Mouse (Mus musculus) kidney, embryonic 15.5 days (tissue): Measurements from ENCODE around the gene Dpt. TPM values are rescaled to one million over a fixed set of nuclear protein-coding genes. Genes with fewer than 3 reads are reported as not detected.
"Not testable (repeated sequence)": the region's sequence is repeated elsewhere in the genome, so short reads cannot be mapped to it uniquely, and the experiment has no call there.

Experiments
- ATAC-seq: fragments of 200-750 bp; cut with Nextera tagmentation; replicated peaks from 2 replicates; pipeline ENCODE4 v1.8.0; 2017; ENCODE audit warnings: moderate TSS enrichment; ENCODE audit not compliant: low FRiP score
- H3K27ac ChIP-seq: fragments of 300-500 bp; sonication (generic); 2 replicates; pipeline ENCODE4 v1.5.1; 2015; ENCODE audit warnings: mild to moderate bottlenecking, inconsistent platforms
- H3K27me3 ChIP-seq: fragments of 300-500 bp; sonication (generic); 2 replicates; pipeline ENCODE4 v1.6.1; 2015; ENCODE audit warnings: inconsistent platforms
- H3K36me3 ChIP-seq: fragments of 300-500 bp; sonication (generic); 2 replicates; pipeline ENCODE4 v1.6.1; 2015; ENCODE audit warnings: inconsistent platforms
- H3K4me1 ChIP-seq: fragments of 300-500 bp; sonication (generic); 2 replicates; pipeline ENCODE4 v1.6.1; 2015; ENCODE audit warnings: inconsistent platforms
- H3K4me2 ChIP-seq: fragments of 300-500 bp; sonication (generic); 2 replicates; pipeline ENCODE4 v1.6.1; 2015; ENCODE audit warnings: moderate library complexity, mild to moderate bottlenecking, inconsistent platforms
- H3K4me3 ChIP-seq: fragments of 300-500 bp; sonication (generic); replicated peaks from 2 replicates; pipeline ENCODE4 v1.5.1; 2015; ENCODE audit warnings: mild to moderate bottlenecking, inconsistent platforms
- H3K9ac ChIP-seq: fragments of 300-500 bp; sonication (generic); 2 replicates; pipeline ENCODE4 v1.6.1; 2015; ENCODE audit warnings: mild to moderate bottlenecking, inconsistent platforms
- H3K9me3 ChIP-seq: fragments of 300-500 bp; sonication (generic); replicated peaks from 2 replicates; pipeline ENCODE4 v1.6.1; 2016; ENCODE audit warnings: inconsistent platforms
- WGBS: fragments of 180-500 bp; shearing (Covaris S2); methylation state at CpG from one replicate; pipeline ENCODE4 v1.1.7; 2015; ENCODE audit warnings: mixed read lengths; 5-methylcytosine and 5-hydroxymethylcytosine counted together
- polyA plus RNA-seq: library from polyadenylated mRNA; unstranded; fragments of >200 nt; fragmentation: Nextera tagmentation; extraction: Ambion mirVana; gene quantifications from 2 replicates; pipeline ENCODE4 v1.2.1, GENCODE M21; 2015

The Dpt gene
- polyA plus RNA-seq: 3.9 and 6.0 TPM in 2 replicates

GRCm38 (mm10) chr1:164796471-164796870 is at the start of gene Dpt:
Dpt (plus strand) TSS chr1:164796644.
- no peak within 1 kb of the TSS for H3K4me2 ChIP-seq

GRCm38 (mm10) chr1:164753736-164754135 is 42.7 kb upstream of the Dpt start:
- H3K4me1 ChIP-seq: no peaks in the 10 kb centered on the region
- H3K36me3 ChIP-seq: no peaks in the 10 kb centered on the region
- no peaks in the 10 kb centered on the region for H3K9me3 ChIP-seq
- no peak overlapping the region for H3K4me2 ChIP-seq
- no peak overlapping the region for H3K27ac ChIP-seq
- WGBS: 97% methylated on average over 4 of the region's 4 CpGs
- ATAC-seq: no peak
- no peaks in the 10 kb centered on the region for H3K27me3 ChIP-seq
- H3K9ac ChIP-seq: no peak overlapping the region
- H3K4me3 ChIP-seq: no peak overlapping the region

More at GRCm38 (mm10) chr1:164796471-164796870, at the start of gene Dpt:
- H3K4me3 ChIP-seq: no peak within 1 kb of the TSS
- no peak within 1 kb of the TSS for H3K9ac ChIP-seq
- WGBS: 79% methylated on average over 8 of the region's 8 CpGs
- 0 out of 2 replicates have a peak, but pooled peaks cover 4% of the 10 kb centered on the region for H3K4me1 ChIP-seq
- no peaks in the 10 kb centered on the region for H3K9me3 ChIP-seq
- no peaks in the 10 kb centered on the region for H3K27me3 ChIP-seq
- no peak within 1 kb of the TSS for H3K27ac ChIP-seq
- ATAC-seq: no peak
- H3K36me3 ChIP-seq: no peaks in the 10 kb centered on the region

GRCm38 (mm10) chr1:164755671-164756070 is 40.8 kb upstream of the Dpt start:
- no peak for ATAC-seq
- Histone ChIP-seq H3K9ac (no peak overlapping the region), H3K27ac (no peak overlapping the region), H3K4me2 (no peak overlapping the region), H3K4me1 (no peaks in the 10 kb centered on the region), H3K36me3 (no peaks in the 10 kb centered on the region), H3K27me3 (no peaks in the 10 kb centered on the region), H3K4me3 (no peak overlapping the region), H3K9me3 (no peaks in the 10 kb centered on the region)
- 85% methylated on average over 3 of the region's 3 CpGs for WGBS

- Histone ChIP-seq H3K36me3 (no peaks in the 10 kb centered on the region), H3K27me3 (no peaks in the 10 kb centered on the region), H3K27ac (no peak overlapping the region), H3K9me3 (no peaks in the 10 kb centered on the region), H3K4me2 (no peak overlapping the region), H3K4me3 (no peak overlapping the region), H3K9ac (no peak overlapping the region), H3K4me1 (no peaks in the 10 kb centered on the region)
- WGBS: 60% methylated on average over 2 of the region's 2 CpGs
- ATAC-seq: no peak
Measured at GRCm38 (mm10) chr1:164756951-164757350, 39.5 kb upstream of the Dpt start.

- Histone ChIP-seq H3K9me3 (no peaks in the 10 kb centered on the region), H3K4me1 (no peaks in the 10 kb centered on the region), H3K4me2 (no peak overlapping the region), H3K4me3 (no peak overlapping the region), H3K9ac (no peak overlapping the region), H3K36me3 (no peaks in the 10 kb centered on the region), H3K27me3 (no peaks in the 10 kb centered on the region), H3K27ac (no peak overlapping the region)
- WGBS: 70% methylated on average over 2 of the region's 2 CpGs
- no peak for ATAC-seq
Measured at GRCm38 (mm10) chr1:164758401-164758800, 38.0 kb upstream of the Dpt start.

GRCm38 (mm10) chr1:164762276-164762675 is 34.2 kb upstream of the Dpt start:
- 59% methylated on average over 2 of the region's 2 CpGs for WGBS

GRCm38 (mm10) chr1:164766646-164767045 is 29.8 kb upstream of the Dpt start:
- 80% methylated on average over 3 of the region's 3 CpGs for WGBS
- Histone ChIP-seq H3K27ac (no peak overlapping the region), H3K4me3 (no peak overlapping the region), H3K27me3 (no peaks in the 10 kb centered on the region), H3K9ac (no peak overlapping the region), H3K4me2 (no peak overlapping the region), H3K36me3 (no peaks in the 10 kb centered on the region), H3K4me1 (no peaks in the 10 kb centered on the region), H3K9me3 (no peaks in the 10 kb centered on the region)
- ATAC-seq: no peak

More at GRCm38 (mm10) chr1:164762276-164762675, 34.2 kb upstream of the Dpt start:
- Histone ChIP-seq H3K9me3 (no peaks in the 10 kb centered on the region), H3K4me3 (no peak overlapping the region), H3K4me1 (no peaks in the 10 kb centered on the region), H3K4me2 (no peak overlapping the region), H3K27me3 (no peaks in the 10 kb centered on the region), H3K9ac (no peak overlapping the region), H3K27ac (no peak overlapping the region), H3K36me3 (no peaks in the 10 kb centered on the region)
- ATAC-seq: no peak

- H3K27me3 ChIP-seq: no peaks in the 10 kb centered on the region
- no peaks in the 10 kb centered on the region for H3K9me3 ChIP-seq
- no peak for ATAC-seq
- H3K4me3 ChIP-seq: no peak overlapping the region
- H3K27ac ChIP-seq: no peak overlapping the region
- no peak overlapping the region for H3K4me2 ChIP-seq
- WGBS: 75% methylated on average over 7 of the region's 7 CpGs
- H3K9ac ChIP-seq: no peak overlapping the region
- H3K36me3 ChIP-seq: no peaks in the 10 kb centered on the region
- H3K4me1 ChIP-seq: no peaks in the 10 kb centered on the region
Measured at GRCm38 (mm10) chr1:164770611-164771010, 25.8 kb upstream of the Dpt start.

- Histone ChIP-seq H3K4me1 (no peaks in the 10 kb centered on the region), H3K4me2 (no peak overlapping the region), H3K9ac (no peak overlapping the region), H3K36me3 (no peaks in the 10 kb centered on the region), H3K4me3 (no peak overlapping the region), H3K27ac (no peak overlapping the region), H3K9me3 (no peaks in the 10 kb centered on the region), H3K27me3 (no peaks in the 10 kb centered on the region)
- 44% methylated on average over 7 of the region's 7 CpGs for WGBS
- no peak for ATAC-seq
Measured at GRCm38 (mm10) chr1:164780851-164781510, 15.5 kb upstream of the Dpt start.

GRCm38 (mm10) chr1:164786165-164786564 is 10.3 kb upstream of the Dpt start:
- Histone ChIP-seq H3K36me3 (no peaks in the 10 kb centered on the region), H3K27me3 (no peaks in the 10 kb centered on the region), H3K9ac (no peak overlapping the region), H3K4me1 (no peaks in the 10 kb centered on the region), H3K9me3 (no peaks in the 10 kb centered on the region), H3K4me2 (no peak overlapping the region), H3K27ac (no peak overlapping the region), H3K4me3 (no peak overlapping the region)
- 92% methylated on average over 5 of the region's 5 CpGs for WGBS
- ATAC-seq: no peak

- Histone ChIP-seq H3K36me3 (no peaks in the 10 kb centered on the region), H3K27ac (no peak overlapping the region), H3K27me3 (no peaks in the 10 kb centered on the region), H3K4me2 (no peak overlapping the region), H3K4me3 (no peak overlapping the region), H3K4me1 (no peaks in the 10 kb centered on the region), H3K9me3 (no peaks in the 10 kb centered on the region), H3K9ac (no peak overlapping the region)
- WGBS: 43% methylated on average over 7 of the region's 7 CpGs
- no peak for ATAC-seq
Measured at GRCm38 (mm10) chr1:164787771-164788170, 8.7 kb upstream of the Dpt start.

GRCm38 (mm10) chr1:164788292-164788691 is 8.2 kb upstream of the Dpt start:
- Histone ChIP-seq H3K9ac (no peak overlapping the region), H3K9me3 (no peaks in the 10 kb centered on the region), H3K4me3 (no peak overlapping the region), H3K27ac (no peak overlapping the region), H3K27me3 (no peaks in the 10 kb centered on the region), H3K4me2 (no peak overlapping the region), H3K4me1 (no peaks in the 10 kb centered on the region), H3K36me3 (no peaks in the 10 kb centered on the region)
- WGBS: 89% methylated on average over 7 of the region's 7 CpGs
- no peak for ATAC-seq

GRCm38 (mm10) chr1:164790296-164790695 is 6.1 kb upstream of the Dpt start:
- H3K4me2 ChIP-seq, H3K9me3 ChIP-seq, H3K27me3 ChIP-seq, H3K4me1 ChIP-seq, H3K9ac ChIP-seq, H3K27ac ChIP-seq, H3K36me3 ChIP-seq, H3K4me3 ChIP-seq, ATAC-seq: not testable (repeated sequence)
- WGBS: 97% methylated on average over 12 of the region's 12 CpGs
